Mouse (Mus musculus) natural killer cell, adult 2 months (primary cell): Measurements from ENCODE around the gene Mrpl35.
A peak's percentile ranks its signal among the peaks of the same experiment; 100 is the strongest.

Experiments
- DNase-seq, 2 experiments: peaks; one replicate each; pipeline ENCODE4 v3.0.0; 2022; ENCODE audit warnings: low spot score in 2 of 2

The Mrpl35 gene

GRCm38 (mm10) chr6:71801011-71801713 lies 25.6 kb downstream of the Mrpl35 start:
- no peak for DNase-seq

GRCm38 (mm10) chr6:71799391-71799790 lies 27.4 kb downstream of the Mrpl35 start:
- no peak for DNase-seq

GRCm38 (mm10) chr6:71791771-71792170 lies 35.0 kb downstream of the Mrpl35 start:
- DNase-seq: no peak

GRCm38 (mm10) chr6:71788348-71788747 lies 38.4 kb downstream of the Mrpl35 start:
- peak in 1 of 2 experiments; percentile 20 for DNase-seq

- no peak for DNase-seq
Measured at GRCm38 (mm10) chr6:71783165-71783564, 43.6 kb downstream of the Mrpl35 start.

- DNase-seq: no peak
Measured at GRCm38 (mm10) chr6:71780431-71780830, 46.3 kb downstream of the Mrpl35 start.

- no peak for DNase-seq
Measured at GRCm38 (mm10) chr6:71779831-71780230, 46.9 kb downstream of the Mrpl35 start.

GRCm38 (mm10) chr6:71778016-71778415 lies 48.8 kb downstream of the Mrpl35 start:
- no peak for DNase-seq

- DNase-seq: no peak
Measured at GRCm38 (mm10) chr6:71772636-71773208, 54.0 kb downstream of the Mrpl35 start.

GRCm38 (mm10) chr6:71772156-71772555 lies 54.6 kb downstream of the Mrpl35 start:
- DNase-seq: no peak

- no peak for DNase-seq
Measured at GRCm38 (mm10) chr6:71771282-71771681, 55.5 kb downstream of the Mrpl35 start.

- no peak for DNase-seq
Measured at GRCm38 (mm10) chr6:71770856-71771255, 55.9 kb downstream of the Mrpl35 start.

- DNase-seq: no peak
Measured at GRCm38 (mm10) chr6:71769901-71770690, 56.7 kb downstream of the Mrpl35 start.

- DNase-seq: no peak
Measured at GRCm38 (mm10) chr6:71767761-71768160, 59.0 kb downstream of the Mrpl35 start.
